Mouse (Mus musculus) erythroid progenitor cell, adult 5-6 weeks (primary cell): ENCODE measurements around the gene D730048I06Rik. TPM values are rescaled to one million over a fixed set of nuclear protein-coding genes. Genes with fewer than 3 reads are reported as not detected.
"Not testable (repeated sequence)": the region's sequence is repeated elsewhere in the genome, so short reads cannot be mapped to it uniquely, and the experiment has no call there.

Experiments
- ATAC-seq: replicated peaks from 2 replicates; pipeline ENCODE4 v1.8.0; 2016; ENCODE audit warnings: moderate number of reproducible peaks, mild to moderate bottlenecking, moderate TSS enrichment, inconsistent platforms; ENCODE audit not compliant: poor library complexity, low FRiP score, severe bottlenecking
- total RNA-seq, 2 experiments: library from RNA; stranded (forward) in 1 of 2; stranded (reverse) in 1 of 2; fragments of 150-400 nt in 1 of 2; fragments of 186-747, 209-891 nt in 1 of 2; gene quantifications; 2 replicates each; pipeline versions ENCODE4 v1.2.3 to v1.2.4; 2015 to 2017; ENCODE audit warnings: low replicate concordance in 2 of 2

The D730048I06Rik gene
- total RNA-seq (2015; ENCODE audit: low replicate concordance) (not detected in 2 replicates), total RNA-seq (2017; ENCODE audit: low replicate concordance) (not detected in 2 replicates)

- no peak for ATAC-seq
These were observed at the start of gene D730048I06Rik, which contains the start of gene Gm27235 for GRCm38 (mm10) chr9:35790001-35790400. D730048I06Rik (minus strand) TSS chr9:35790112. Gm27235 (minus strand) TSS chr9:35790101.

- not testable (repeated sequence) for ATAC-seq
These were observed 28.0 kb upstream of the D730048I06Rik start for GRCm38 (mm10) chr9:35817881-35818280.

GRCm38 (mm10) chr9:35798146-35798545 is 8.2 kb upstream of the D730048I06Rik start:
- ATAC-seq, result no peak

DNA sequence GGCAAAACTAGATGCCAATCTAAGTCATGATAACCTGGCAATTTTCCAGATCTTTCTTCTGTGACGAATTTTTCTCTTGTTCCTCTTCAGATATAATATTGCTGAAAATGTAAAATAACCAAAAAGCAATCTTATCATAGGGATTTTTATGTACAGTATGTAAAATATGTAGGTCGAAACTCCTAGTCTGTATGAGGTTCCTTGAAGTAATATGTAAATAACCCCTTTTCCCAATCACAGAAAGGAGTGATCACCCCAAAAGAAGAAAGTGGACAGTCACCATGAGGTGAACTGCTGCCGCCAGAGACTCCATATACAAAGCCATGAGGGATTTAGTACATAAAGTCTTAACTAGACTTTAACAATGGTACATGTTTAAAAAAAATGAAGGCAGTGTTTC is 11.9 kb downstream of the D730048I06Rik start, which contains the start of gene Gm17727:
Gene Gm17727, minus strand, starts transcription at position 101 of the 400 bp plus-strand sequence.
- ATAC-seq, result no peak

- ATAC-seq, result no peak
These were observed 33.1 kb downstream of the D730048I06Rik start for GRCm38 (mm10) chr9:35756843-35757242.

DNA sequence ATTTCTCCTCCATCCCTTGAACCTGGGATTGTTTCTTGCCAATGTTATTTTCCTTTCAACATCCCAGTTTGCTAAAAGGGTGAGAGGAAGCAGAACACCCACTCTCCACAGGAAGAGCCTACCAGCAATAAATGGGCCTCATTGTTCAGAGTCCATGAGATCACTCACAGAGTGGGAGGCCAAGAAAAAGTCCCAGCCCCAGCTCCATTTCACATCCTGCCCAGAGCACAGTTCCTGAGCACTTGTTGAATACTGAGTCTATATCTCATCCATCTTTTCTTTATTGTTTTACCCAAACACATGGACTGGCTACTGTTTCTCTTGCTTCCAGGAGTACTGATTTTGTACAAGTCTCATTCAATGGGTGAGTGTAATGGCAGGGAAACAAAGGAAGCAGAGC is 49.2 kb downstream of the D730048I06Rik start, which contains the start of gene Gm17677:
Gene Gm17677, plus strand, starts transcription at position 301 of the 400 bp plus-strand sequence.
- ATAC-seq, result no peak

Other genes with a start within 250 kb of the D730048I06Rik start
- gene Ddx25, start 231.6 kb downstream of the D730048I06Rik start, total RNA-seq (2015; ENCODE audit: low replicate concordance), result under 0.01 TPM in 1 of 2 replicates, not detected in the other
- gene Ddx25, start 231.6 kb downstream of the D730048I06Rik start, total RNA-seq (2017; ENCODE audit: low replicate concordance), result 0.23 TPM in 1 of 2 replicates, not detected in the other
- gene Pus3, start 231.5 kb downstream of the D730048I06Rik start, total RNA-seq (2015; ENCODE audit: low replicate concordance), result 7.9 and 10.1 TPM in 2 replicates
- 4.1 and 8.5 TPM in 2 replicates for gene Pus3, start 231.5 kb downstream of the D730048I06Rik start, total RNA-seq (2017; ENCODE audit: low replicate concordance)
- gene Pate2, start 219.8 kb downstream of the D730048I06Rik start, total RNA-seq (2015; ENCODE audit: low replicate concordance), result not detected in 2 replicates
- 0.53 and 3.1 TPM in 2 replicates for gene Pate2, start 219.8 kb downstream of the D730048I06Rik start, total RNA-seq (2017; ENCODE audit: low replicate concordance)
- gene Hyls1, start 219.7 kb downstream of the D730048I06Rik start, total RNA-seq (2015; ENCODE audit: low replicate concordance), result 30.6 and 41.8 TPM in 2 replicates
- gene Hyls1, start 219.7 kb downstream of the D730048I06Rik start, total RNA-seq (2017; ENCODE audit: low replicate concordance), result 28.7 and 37.7 TPM in 2 replicates
- not detected in 2 replicates for gene Pate4, start 178.2 kb downstream of the D730048I06Rik start, total RNA-seq (2015; ENCODE audit: low replicate concordance)
- not detected in 2 replicates for gene Pate4, start 178.2 kb downstream of the D730048I06Rik start, total RNA-seq (2017; ENCODE audit: low replicate concordance)
- not detected in 2 replicates for gene Pate3, start 141.9 kb downstream of the D730048I06Rik start, total RNA-seq (2015; ENCODE audit: low replicate concordance)
- not detected in 2 replicates for gene Pate3, start 141.9 kb downstream of the D730048I06Rik start, total RNA-seq (2017; ENCODE audit: low replicate concordance)
- gene Pate1, start 102.7 kb downstream of the D730048I06Rik start, total RNA-seq (2015; ENCODE audit: low replicate concordance), result not detected in 2 replicates
- not detected in 2 replicates for gene Pate1, start 102.7 kb downstream of the D730048I06Rik start, total RNA-seq (2017; ENCODE audit: low replicate concordance)
- not detected in 2 replicates for gene Gm17677, start 49.1 kb downstream of the D730048I06Rik start, total RNA-seq (2015; ENCODE audit: low replicate concordance)
- not detected in 2 replicates for gene Gm17677, start 49.1 kb downstream of the D730048I06Rik start, total RNA-seq (2017; ENCODE audit: low replicate concordance)
- gene Gm17727, start 12.0 kb downstream of the D730048I06Rik start, total RNA-seq (2015; ENCODE audit: low replicate concordance), result not detected in 2 replicates
- not detected in 2 replicates for gene Gm17727, start 12.0 kb downstream of the D730048I06Rik start, total RNA-seq (2017; ENCODE audit: low replicate concordance)
- gene Gm27235, start within 50 bp of the D730048I06Rik start, total RNA-seq (2015; ENCODE audit: low replicate concordance), result not detected in 2 replicates
- gene Gm27235, start within 50 bp of the D730048I06Rik start, total RNA-seq (2017; ENCODE audit: low replicate concordance), result not detected in 2 replicates
- not detected in 2 replicates for gene 9230110F15Rik, start 54.0 kb upstream of the D730048I06Rik start, total RNA-seq (2015; ENCODE audit: low replicate concordance)
- gene 9230110F15Rik, start 54.0 kb upstream of the D730048I06Rik start, total RNA-seq (2017; ENCODE audit: low replicate concordance), result not detected in 2 replicates
- not detected in 2 replicates for gene 9230113P08Rik, start 118.3 kb upstream of the D730048I06Rik start, total RNA-seq (2015; ENCODE audit: low replicate concordance)
- not detected in 2 replicates for gene 9230113P08Rik, start 118.3 kb upstream of the D730048I06Rik start, total RNA-seq (2017; ENCODE audit: low replicate concordance)